In genomic region chr5:106320039-106320438, GRCm38 (mm10) we compare ENCODE assay signal across 24 mouse cellular contexts.
A peak's percentile ranks its signal among the peaks of the same experiment; 100 is the strongest.
DNase-seq lines count a peak whose midpoint lies in the region; ATAC-seq and TF ChIP-seq lines count a peak whose summit lies in the region.
"Had no signal": no experiment of that assay in that cellular context is flagged by ENCODE, and none has a peak within 500 bp of the region (broad histone marks: within the 10 kb centered on the region; RNA-seq: fewer than 3 reads in every experiment).

No protein-coding gene starts in this region.

- 87% methylated on average over 6 of the region's 6 CpGs for WGBS in liver, adult 2 months
- 49% methylated on average over 6 of the region's 6 CpGs for WGBS in liver, postnatal 0 days (ENCODE audit: insufficient replicate concordance)
- WGBS in midbrain, embryonic 11.5 days = under 1% methylated on average over 6 of the region's 6 CpGs

- no peaks in the 10 kb centered on the region for H3K9me3 ChIP-seq in liver, postnatal 0 days (ENCODE audit: low read length)
- no peaks in the 10 kb centered on the region for H3K9me3 ChIP-seq in midbrain, embryonic 11.5 days (ENCODE audit: control insufficient read depth, low read length)
- H3K9me3 ChIP-seq: intestine, embryonic 15.5 days; kidney, embryonic 15.5 days; limb, embryonic 12.5 days; liver, embryonic 13.5 days; neural tube, embryonic 12.5 days had no signal

- no peak overlapping the region for H3K4me3 ChIP-seq in liver, adult 2 months (ENCODE audit: insufficient read depth, low read depth, low read length)
- H3K4me3 ChIP-seq in liver, postnatal 0 days (ENCODE audit: low read depth, low read length) = no peak overlapping the region
- H3K4me3 ChIP-seq in midbrain, embryonic 11.5 days (ENCODE audit: low read depth, low read length) = no peak overlapping the region
- no peak overlapping the region for H3K4me3 ChIP-seq in left cerebral cortex, adult 2 months
- H3K4me3 ChIP-seq: intestine, embryonic 15.5 days; kidney, embryonic 15.5 days; limb, embryonic 12.5 days; liver, embryonic 13.5 days; neural tube, embryonic 12.5 days had no signal

- intact Hi-C loops in left cerebral cortex, adult 2 months (cut with DNase I) = no loop called here

- no peak for ATAC-seq in liver, postnatal 0 days
- ATAC-seq in midbrain, embryonic 11.5 days (ENCODE audit: low FRiP score) = peak; percentile 79
- ATAC-seq: CD4-positive, CD25-positive, alpha-beta regulatory T cell, adult 4 months; intestine, embryonic 15.5 days had no signal

- DNase-seq in embryo, embryonic 10 days (ENCODE audit: low spot score) = peak; percentile 54
- no peak for DNase-seq in embryo, embryonic 9.5 days (ENCODE audit: extremely low spot score)
- DNase-seq in liver, adult 2 months (ENCODE audit: extremely low read depth, low read depth, low spot score) = no peak
- DNase-seq in liver, postnatal 0 days = no peak
- peak; percentile 94 for DNase-seq in midbrain, embryonic 11.5 days (ENCODE audit: low spot score, missing footprints)
- DNase-seq in retina, postnatal 1 day = peak; percentile 45
- no peak for DNase-seq in left cerebral cortex, adult 2 months (ENCODE audit: extremely low spot score in 1 of 2, low spot score in 2 of 2)
- no peak for DNase-seq in urinary bladder, postnatal 14 days (ENCODE audit: low spot score)
- DNase-seq: adrenal gland, postnatal 36 days; cerebellum, adult 18-20 months; cerebellum, postnatal 36 days; gastrocnemius, postnatal 36 days; heart, postnatal 10 days; liver, embryonic 13.5 days; spleen, adult 18-20 months; thymus, postnatal 4 days had no signal

- no peak overlapping the region for H3K4me2 ChIP-seq in liver, postnatal 0 days (ENCODE audit: low read depth, low read length)
- H3K4me2 ChIP-seq in midbrain, embryonic 11.5 days = no peak overlapping the region
- H3K4me2 ChIP-seq: heart, embryonic 11.5 days; hindbrain, embryonic 14.5 days; intestine, embryonic 15.5 days; kidney, embryonic 15.5 days; limb, embryonic 12.5 days; liver, embryonic 13.5 days; neural tube, embryonic 12.5 days had no signal

- H3K4me1 ChIP-seq in liver, adult 2 months (ENCODE audit: control insufficient read depth, insufficient read depth, low read length) = peaks cover 16% of the 10 kb centered on the region
- no peaks in the 10 kb centered on the region; the same call in 1 of the 2 replicates for H3K4me1 ChIP-seq in liver, postnatal 0 days (ENCODE audit: insufficient read depth)
- H3K4me1 ChIP-seq in midbrain, embryonic 11.5 days (ENCODE audit: control insufficient read depth, insufficient read depth, low read length) = peaks cover 45% of the 10 kb centered on the region
- H3K4me1 ChIP-seq: intestine, embryonic 15.5 days; limb, embryonic 12.5 days; liver, embryonic 13.5 days; neural tube, embryonic 12.5 days had no signal

- no peak for TF ChIP-seq EP300 in liver, postnatal 0 days (IDR thresholded peaks at IDR 0.05; ENCODE audit: low read depth)

- no peaks in the 10 kb centered on the region for H3K36me3 ChIP-seq in liver, adult 2 months (ENCODE audit: control insufficient read depth, insufficient read depth, low read length)
- H3K36me3 ChIP-seq in liver, postnatal 0 days (replicated peaks; ENCODE audit: insufficient read depth, low read length) = no peaks in the 10 kb centered on the region
- no peaks in the 10 kb centered on the region for H3K36me3 ChIP-seq in midbrain, embryonic 11.5 days (ENCODE audit: control insufficient read depth, insufficient read depth, low read length)
- H3K36me3 ChIP-seq: G1E; intestine, embryonic 15.5 days; kidney, embryonic 15.5 days; limb, embryonic 12.5 days; liver, embryonic 13.5 days; neural tube, embryonic 12.5 days had no signal

- TF ChIP-seq CTCF in liver, adult 2 months (IDR thresholded peaks at IDR 0.05; ENCODE audit: low read depth, low read length) = no peak
- TF ChIP-seq CTCF in liver, postnatal 0 days (IDR thresholded peaks at IDR 0.05; ENCODE audit: low read depth) = no peak
- no peak for TF ChIP-seq CTCF in left cerebral cortex, adult 2 months (IDR thresholded peaks at IDR 0.05)

- no peaks in the 10 kb centered on the region for H3K79me2 ChIP-seq in liver, adult 2 months (ENCODE audit: control insufficient read depth, insufficient read depth, low read length)

- peak overlapping the region; percentile 42; the same call in 1 of the 2 replicates for H3K27ac ChIP-seq in liver, adult 2 months (replicated peaks; ENCODE audit: insufficient read depth, low read depth, low read length)
- H3K27ac ChIP-seq in liver, postnatal 0 days (ENCODE audit: low read depth) = no peak overlapping the region
- peak overlapping the region; percentile 35 for H3K27ac ChIP-seq in midbrain, embryonic 11.5 days (ENCODE audit: low read depth, low read length)
- no peak overlapping the region for H3K27ac ChIP-seq in left cerebral cortex, adult 2 months
- H3K27ac ChIP-seq: hindbrain, embryonic 14.5 days; intestine, embryonic 15.5 days; kidney, embryonic 15.5 days; limb, embryonic 12.5 days; liver, embryonic 13.5 days; neural tube, embryonic 12.5 days had no signal

- no peaks in the 10 kb centered on the region for H3K27me3 ChIP-seq in liver, adult 2 months (ENCODE audit: control insufficient read depth, insufficient read depth, low read length)
- no peaks in the 10 kb centered on the region for H3K27me3 ChIP-seq in liver, postnatal 0 days (ENCODE audit: insufficient read depth, low read length)
- no peaks in the 10 kb centered on the region; the same call in 1 of the 2 replicates for H3K27me3 ChIP-seq in midbrain, embryonic 11.5 days (ENCODE audit: control insufficient read depth, insufficient read depth, low read length)
- H3K27me3 ChIP-seq: intestine, embryonic 15.5 days; kidney, embryonic 15.5 days; limb, embryonic 12.5 days; liver, embryonic 13.5 days; neural tube, embryonic 12.5 days had no signal

- TF ChIP-seq POLR2A in liver, adult 2 months (IDR thresholded peaks at IDR 0.05; ENCODE audit: extremely low read depth, insufficient read depth, low read length) = no peak

- no peak overlapping the region for H3K9ac ChIP-seq in liver, adult 2 months (ENCODE audit: low read depth, low read length)
- no peak overlapping the region for H3K9ac ChIP-seq in liver, postnatal 0 days (replicated peaks)
- H3K9ac ChIP-seq in midbrain, embryonic 11.5 days (ENCODE audit: low read length) = peak overlapping the region; percentile 30; the same call in 1 of the 2 replicates
- H3K9ac ChIP-seq: hindbrain, embryonic 14.5 days; intestine, embryonic 15.5 days; kidney, embryonic 15.5 days; limb, embryonic 12.5 days; liver, embryonic 13.5 days; neural tube, embryonic 12.5 days had no signal

Comparison
In these comparisons a context has a peak if more than half of its experiments do, and no peak if none do; other contexts are left out.
1. DNase-seq: peak in embryo, embryonic 10 days (single experiment), midbrain, embryonic 11.5 days (single experiment) and retina, postnatal 1 day (single experiment); none in embryo, embryonic 9.5 days (single experiment), liver, adult 2 months (single experiment), liver, postnatal 0 days (single experiment), left cerebral cortex, adult 2 months (0 of 2) and urinary bladder, postnatal 14 days (single experiment).
2. H3K27ac ChIP-seq: peak in liver, adult 2 months (single experiment) and midbrain, embryonic 11.5 days (single experiment); none in liver, postnatal 0 days (single experiment) and left cerebral cortex, adult 2 months (single experiment).